Mouse (Mus musculus): Measurements from ENCODE around the gene Mthfr. TPM values are rescaled to one million over a fixed set of nuclear protein-coding genes. Genes with fewer than 3 reads are reported as not detected.
A peak's percentile ranks its signal among the peaks of the same experiment; 100 is the strongest.

Mthfr gene
- total and polyA plus RNA-seq, 2 experiments, result 4.1 to 11.8 TPM

GRCm38 (mm10) chr4:148079944-148080596 lies 41.2 kb downstream of the Mthfr start:
- H3K9ac ChIP-seq (ENCODE audit: low read depth, low read length), result no peak overlapping the region
- 87% methylated on average over 8 of the region's 8 CpGs for WGBS

DNA sequence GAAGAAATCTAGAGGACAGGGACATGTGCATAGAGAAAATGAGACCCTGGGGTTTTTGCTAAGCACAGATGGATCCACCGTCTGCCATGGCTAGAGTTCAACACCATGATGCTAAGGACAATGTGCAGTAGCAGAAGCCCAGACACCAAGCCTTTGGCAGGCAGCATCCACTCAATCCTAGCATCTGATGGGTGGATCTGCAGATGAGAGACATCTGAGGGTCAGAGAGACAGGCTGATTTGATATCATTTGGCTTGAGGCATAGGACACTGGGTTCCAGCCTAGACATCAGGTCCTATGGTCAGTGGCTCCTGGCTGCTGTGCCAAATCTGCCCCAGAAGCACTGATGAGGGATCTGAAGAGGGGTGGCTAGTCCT lies 41.7 kb downstream of the Mthfr start:
- DNase-seq (ENCODE audit: extremely low read depth, low read depth, low spot score), result no peak
- H3K79me2 ChIP-seq (ENCODE audit: control insufficient read depth, insufficient read depth, low read length), result no peaks in the 10 kb centered on the region
- no peak for TF ChIP-seq POLR2A (IDR thresholded peaks at IDR 0.05; ENCODE audit: extremely low read depth, insufficient read depth, low read length)
- no peak for TF ChIP-seq CTCF (IDR thresholded peaks at IDR 0.05; ENCODE audit: low read depth, low read length)
- WGBS, result 88% methylated on average over 1 of the region's 1 CpGs
- H3K27ac ChIP-seq (replicated peaks; ENCODE audit: insufficient read depth, low read depth, low read length), result no peak overlapping the region
- no peak overlapping the region for H3K4me3 ChIP-seq (ENCODE audit: insufficient read depth, low read depth, low read length)
- H3K9ac ChIP-seq (ENCODE audit: low read depth, low read length), result no peak overlapping the region
- H3K36me3 ChIP-seq (ENCODE audit: control insufficient read depth, insufficient read depth, low read length), result no peaks in the 10 kb centered on the region
- no peaks in the 10 kb centered on the region for H3K27me3 ChIP-seq (ENCODE audit: control insufficient read depth, insufficient read depth, low read length)
- H3K4me1 ChIP-seq (ENCODE audit: control insufficient read depth, insufficient read depth, low read length), result no peaks in the 10 kb centered on the region

More at GRCm38 (mm10) chr4:148079944-148080596, 41.2 kb downstream of the Mthfr start:
- H3K27me3 ChIP-seq (ENCODE audit: control insufficient read depth, insufficient read depth, low read length), result no peaks in the 10 kb centered on the region
- H3K4me1 ChIP-seq (ENCODE audit: control insufficient read depth, insufficient read depth, low read length), result no peaks in the 10 kb centered on the region
- TF ChIP-seq CTCF (IDR thresholded peaks at IDR 0.05; ENCODE audit: low read depth, low read length), result no peak
- no peak for TF ChIP-seq POLR2A (IDR thresholded peaks at IDR 0.05; ENCODE audit: extremely low read depth, insufficient read depth, low read length)
- no peaks in the 10 kb centered on the region for H3K36me3 ChIP-seq (ENCODE audit: control insufficient read depth, insufficient read depth, low read length)
- no peak for DNase-seq (ENCODE audit: extremely low read depth, low read depth, low spot score)
- H3K4me3 ChIP-seq (ENCODE audit: insufficient read depth, low read depth, low read length), result no peak overlapping the region
- H3K79me2 ChIP-seq (ENCODE audit: control insufficient read depth, insufficient read depth, low read length), result no peaks in the 10 kb centered on the region
- H3K27ac ChIP-seq (replicated peaks; ENCODE audit: insufficient read depth, low read depth, low read length), result no peak overlapping the region

DNA sequence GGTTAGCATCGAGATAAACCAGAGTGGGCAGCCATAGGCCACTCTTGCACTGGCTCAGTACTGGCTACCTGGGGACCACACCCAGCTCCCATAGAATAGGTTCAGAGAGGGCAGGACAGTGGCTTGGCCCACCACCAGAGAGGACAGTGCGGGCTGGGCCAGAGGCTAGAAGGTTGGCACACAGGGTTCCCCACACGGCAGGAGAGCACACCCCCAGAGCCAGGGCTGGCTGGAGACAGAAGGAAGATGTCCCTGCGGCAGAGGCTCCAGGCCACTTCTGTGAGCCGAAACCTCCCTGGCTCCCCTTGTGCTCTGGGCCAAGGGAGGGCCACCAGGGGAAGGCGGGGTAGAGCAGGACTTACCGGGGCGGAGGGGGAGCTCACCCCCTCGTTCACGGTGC lies 42.3 kb downstream of the Mthfr start:
- Histone ChIP-seq H3K9ac (ENCODE audit: low read depth, low read length) (no peak overlapping the region), H3K4me1 (ENCODE audit: control insufficient read depth, insufficient read depth, low read length) (no peaks in the 10 kb centered on the region), H3K27me3 (ENCODE audit: control insufficient read depth, insufficient read depth, low read length) (no peaks in the 10 kb centered on the region), H3K4me3 (ENCODE audit: insufficient read depth, low read depth, low read length) (no peak overlapping the region), H3K36me3 (ENCODE audit: control insufficient read depth, insufficient read depth, low read length) (no peaks in the 10 kb centered on the region), H3K27ac (replicated peaks; ENCODE audit: insufficient read depth, low read depth, low read length) (no peak overlapping the region), H3K79me2 (ENCODE audit: control insufficient read depth, insufficient read depth, low read length) (no peaks in the 10 kb centered on the region)
- no peak for DNase-seq (ENCODE audit: extremely low read depth, low read depth, low spot score)
- 97% methylated on average over 10 of the region's 10 CpGs for WGBS
- TF ChIP-seq POLR2A (IDR thresholded peaks at IDR 0.05; ENCODE audit: extremely low read depth, insufficient read depth, low read length), result no peak
- no peak for TF ChIP-seq CTCF (IDR thresholded peaks at IDR 0.05; ENCODE audit: low read depth, low read length)

DNA sequence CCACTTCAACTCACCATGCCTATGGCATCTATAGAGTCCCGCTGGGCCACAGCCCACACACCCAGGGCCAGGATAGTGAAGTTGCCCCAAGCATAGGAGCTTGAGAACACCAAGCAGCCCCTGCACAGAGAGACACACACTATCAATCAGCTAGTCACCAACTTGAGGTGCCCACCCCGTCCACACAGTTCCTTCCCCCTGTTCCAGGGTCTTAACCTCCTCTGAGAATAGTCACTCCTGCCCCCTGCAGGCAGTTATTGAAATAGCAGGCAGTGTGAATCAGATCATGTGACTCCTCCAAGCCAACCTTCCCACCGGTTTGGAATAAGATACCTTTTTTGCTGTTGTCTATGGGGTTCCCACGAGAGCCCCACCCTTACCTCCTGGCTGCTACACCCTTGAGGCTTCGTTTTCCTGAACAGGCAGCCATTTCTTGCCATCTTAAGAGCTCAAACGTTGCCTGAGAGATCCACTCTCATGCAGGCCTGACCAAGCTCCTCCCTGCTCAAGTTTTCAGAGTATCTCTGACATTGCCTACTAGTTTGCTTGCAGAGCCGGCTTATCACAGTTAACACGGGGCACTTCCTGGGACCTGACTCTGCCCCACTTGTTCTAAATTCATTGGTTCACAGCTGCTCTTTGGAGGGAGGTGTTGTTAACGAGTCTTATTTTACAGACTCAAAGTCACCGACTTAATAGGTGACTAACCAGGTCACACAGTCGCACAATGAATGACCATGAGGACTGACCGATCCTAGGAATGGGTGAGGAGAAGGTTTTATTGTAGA lies 43.6 kb downstream of the Mthfr start:
- 46% methylated on average over 12 of the region's 12 CpGs for WGBS
- Histone ChIP-seq H3K36me3 (ENCODE audit: control insufficient read depth, insufficient read depth, low read length) (no peaks in the 10 kb centered on the region), H3K27ac (replicated peaks; ENCODE audit: insufficient read depth, low read depth, low read length) (no peak overlapping the region), H3K4me3 (ENCODE audit: insufficient read depth, low read depth, low read length) (no peak overlapping the region), H3K27me3 (ENCODE audit: control insufficient read depth, insufficient read depth, low read length) (no peaks in the 10 kb centered on the region), H3K79me2 (ENCODE audit: control insufficient read depth, insufficient read depth, low read length) (no peaks in the 10 kb centered on the region), H3K9ac (ENCODE audit: low read depth, low read length) (no peak overlapping the region), H3K4me1 (ENCODE audit: control insufficient read depth, insufficient read depth, low read length) (no peaks in the 10 kb centered on the region)
- TF ChIP-seq POLR2A (IDR thresholded peaks at IDR 0.05; ENCODE audit: extremely low read depth, insufficient read depth, low read length) (no peak), CTCF (IDR thresholded peaks at IDR 0.05; ENCODE audit: low read depth, low read length) (peak; percentile 43)
- DNase-seq (ENCODE audit: extremely low read depth, low read depth, low spot score), result peak; percentile 22

DNA sequence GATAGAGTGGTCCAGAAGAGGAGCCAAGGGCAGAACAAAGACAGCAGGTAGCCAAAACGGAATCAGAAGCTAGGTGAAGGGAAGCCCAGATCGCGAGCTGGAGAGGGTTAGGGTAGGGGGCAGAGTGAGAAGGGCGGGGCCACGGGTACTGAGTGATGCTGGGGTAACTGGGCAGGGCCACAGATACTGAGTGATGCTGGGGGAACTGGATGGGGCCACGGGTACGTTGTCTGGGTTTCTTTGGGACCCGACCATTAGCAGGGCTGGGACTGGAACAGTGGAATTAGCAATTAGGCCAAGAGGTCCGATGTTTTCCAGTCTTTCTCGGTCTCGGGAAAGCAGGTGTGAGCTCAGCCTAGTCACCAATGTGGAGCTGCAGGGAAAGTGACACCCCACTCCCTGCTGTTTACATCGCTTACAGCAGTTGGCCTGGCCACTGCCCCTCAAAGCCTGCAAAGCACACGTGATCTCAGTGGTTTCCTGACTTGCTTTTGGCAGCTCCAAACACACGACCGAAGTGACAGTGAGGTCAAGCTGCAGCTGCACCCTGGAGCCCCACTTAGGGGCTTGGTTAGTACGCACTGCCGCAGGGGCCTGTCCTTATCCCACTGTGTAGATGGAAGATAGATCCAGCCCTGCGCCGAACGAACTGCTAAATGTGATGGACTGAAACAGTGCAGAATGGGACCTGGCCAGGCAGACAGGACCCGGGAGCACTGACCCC lies 44.5 kb downstream of the Mthfr start:
- Histone ChIP-seq H3K27ac (replicated peaks; ENCODE audit: insufficient read depth, low read depth, low read length) (peak overlapping the region; percentile 17; the same call in 1 of the 2 replicates), H3K79me2 (ENCODE audit: control insufficient read depth, insufficient read depth, low read length) (no peaks in the 10 kb centered on the region), H3K36me3 (ENCODE audit: control insufficient read depth, insufficient read depth, low read length) (no peaks in the 10 kb centered on the region), H3K9ac (ENCODE audit: low read depth, low read length) (no peak overlapping the region), H3K4me1 (ENCODE audit: control insufficient read depth, insufficient read depth, low read length) (no peaks in the 10 kb centered on the region), H3K27me3 (ENCODE audit: control insufficient read depth, insufficient read depth, low read length) (no peaks in the 10 kb centered on the region), H3K4me3 (ENCODE audit: insufficient read depth, low read depth, low read length) (no peak overlapping the region)
- TF ChIP-seq POLR2A (IDR thresholded peaks at IDR 0.05; ENCODE audit: extremely low read depth, insufficient read depth, low read length), result no peak
- no peak for TF ChIP-seq CTCF (IDR thresholded peaks at IDR 0.05; ENCODE audit: low read depth, low read length)
- DNase-seq (ENCODE audit: extremely low read depth, low read depth, low spot score), result no peak
- 58% methylated on average over 21 of the region's 21 CpGs for WGBS
